Mouse (Mus musculus) megakaryocyte, embryonic 14.5 days (primary cell): ENCODE data around the gene Gm20388. TPM values are rescaled to one million over a fixed set of nuclear protein-coding genes. Genes with fewer than 3 reads are reported as not detected.
A peak's percentile ranks its signal among the peaks of the same experiment; 100 is the strongest.

Source experiments
- H3K27me3 ChIP-seq: replicated peaks from 2 replicates; pipeline ENCODE3; 2012; ENCODE audit warnings: inconsistent platforms
- H3K36me3 ChIP-seq: replicated peaks from 2 replicates; pipeline ENCODE3; 2012; ENCODE audit warnings: low read length, inconsistent platforms, mixed read lengths
- H3K4me1 ChIP-seq: 2 replicates; pipeline ENCODE4 v1.6.1; 2012; ENCODE audit warnings: inconsistent platforms
- H3K4me3 ChIP-seq: replicated peaks from 2 replicates; pipeline ENCODE3; 2012; ENCODE audit warnings: moderate library complexity, mild to moderate bottlenecking, inconsistent platforms
- H3K9me3 ChIP-seq: 2 replicates; pipeline ENCODE4 v1.6.1; 2012; ENCODE audit warnings: inconsistent platforms
- FLI1 ChIP-seq: IDR thresholded peaks from 2 replicates; pipeline ENCODE4 v1.6.1; 2012; ENCODE audit warnings: low read length, inconsistent platforms, mixed read lengths
- GATA1 ChIP-seq: IDR thresholded peaks from 3 replicates; pipeline ENCODE4 v1.6.1; 2012; ENCODE audit warnings: mixed read lengths, low read length, inconsistent platforms, borderline replicate concordance
- polyA plus RNA-seq: library from polyadenylated mRNA; stranded (reverse); fragments of >175 nt; gene quantifications from 2 replicates; pipeline ENCODE4 v1.2.3, GENCODE M21; 2012; ENCODE audit warnings: low replicate concordance; ENCODE audit not compliant: insufficient read depth

Gene Gm20388
- polyA plus RNA-seq, 1 experiment, result 111 TPM

GRCm38 (mm10) chr8:122702301-122702941, 2791.8 kb downstream of the Gm20388 start:
- H3K27me3 ChIP-seq, result peaks cover 22% of the 10 kb centered on the region
- H3K36me3 ChIP-seq, result peaks cover 8% of the 10 kb centered on the region
- H3K4me3 ChIP-seq, result peak overlapping the region; percentile 79
- H3K4me1 ChIP-seq, result peaks cover 100% of the 10 kb centered on the region
- H3K9me3 ChIP-seq, result no peaks in the 10 kb centered on the region
- TF ChIP-seq GATA1, result no peak
- TF ChIP-seq FLI1, result no peak

DNA sequence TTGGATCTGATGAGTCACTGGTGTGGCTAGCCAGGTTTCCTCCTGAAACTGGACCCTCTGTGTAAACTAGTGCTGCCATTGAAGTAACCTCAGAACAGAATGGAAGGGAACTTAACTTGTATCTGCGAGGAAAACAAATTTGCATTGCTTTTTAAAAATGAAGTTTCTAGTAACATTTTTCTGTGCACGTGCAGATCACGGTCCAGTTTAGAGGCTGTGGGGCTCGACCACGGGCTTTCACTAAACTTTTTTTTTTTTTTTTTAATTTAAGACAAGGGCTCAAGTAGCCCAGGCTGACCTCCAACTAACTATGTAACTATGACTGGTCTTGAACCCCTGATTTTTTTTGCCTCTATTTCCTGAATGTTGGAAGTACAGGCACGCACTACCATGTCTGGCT, 2792.3 kb downstream of the Gm20388 start:
- H3K27me3 ChIP-seq, result peaks cover 27% of the 10 kb centered on the region
- TF ChIP-seq GATA1, result no peak
- TF ChIP-seq FLI1, result no peak
- H3K4me3 ChIP-seq, result peak overlapping the region; percentile 79
- peaks cover 100% of the 10 kb centered on the region for H3K4me1 ChIP-seq
- peaks cover 3% of the 10 kb centered on the region for H3K36me3 ChIP-seq
- H3K9me3 ChIP-seq, result no peaks in the 10 kb centered on the region

DNA sequence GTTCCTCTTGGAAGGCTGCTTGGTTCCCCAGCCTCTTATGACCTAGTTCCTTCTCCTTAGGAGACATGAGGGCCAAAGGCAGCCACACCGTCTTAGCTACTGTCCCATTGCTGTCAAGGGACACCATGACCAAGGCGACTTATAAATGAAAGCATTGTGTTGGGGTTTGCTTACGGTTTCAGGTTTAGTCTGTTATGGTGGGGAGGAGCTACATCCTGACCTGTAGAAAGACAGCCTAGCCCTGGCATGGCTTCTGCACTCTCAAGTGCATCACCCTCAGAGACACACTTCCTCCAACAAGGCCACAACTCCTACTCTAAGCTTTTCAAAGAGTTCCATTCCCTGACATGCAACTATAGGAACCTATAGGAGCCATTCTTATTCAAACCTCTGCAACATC, 2794.0 kb downstream of the Gm20388 start:
- Histone ChIP-seq H3K36me3 (no peaks in the 10 kb centered on the region), H3K4me1 (peaks cover 100% of the 10 kb centered on the region), H3K9me3 (no peaks in the 10 kb centered on the region), H3K4me3 (no peak overlapping the region), H3K27me3 (peaks cover 39% of the 10 kb centered on the region)
- TF ChIP-seq GATA1 (no peak), FLI1 (no peak)

DNA sequence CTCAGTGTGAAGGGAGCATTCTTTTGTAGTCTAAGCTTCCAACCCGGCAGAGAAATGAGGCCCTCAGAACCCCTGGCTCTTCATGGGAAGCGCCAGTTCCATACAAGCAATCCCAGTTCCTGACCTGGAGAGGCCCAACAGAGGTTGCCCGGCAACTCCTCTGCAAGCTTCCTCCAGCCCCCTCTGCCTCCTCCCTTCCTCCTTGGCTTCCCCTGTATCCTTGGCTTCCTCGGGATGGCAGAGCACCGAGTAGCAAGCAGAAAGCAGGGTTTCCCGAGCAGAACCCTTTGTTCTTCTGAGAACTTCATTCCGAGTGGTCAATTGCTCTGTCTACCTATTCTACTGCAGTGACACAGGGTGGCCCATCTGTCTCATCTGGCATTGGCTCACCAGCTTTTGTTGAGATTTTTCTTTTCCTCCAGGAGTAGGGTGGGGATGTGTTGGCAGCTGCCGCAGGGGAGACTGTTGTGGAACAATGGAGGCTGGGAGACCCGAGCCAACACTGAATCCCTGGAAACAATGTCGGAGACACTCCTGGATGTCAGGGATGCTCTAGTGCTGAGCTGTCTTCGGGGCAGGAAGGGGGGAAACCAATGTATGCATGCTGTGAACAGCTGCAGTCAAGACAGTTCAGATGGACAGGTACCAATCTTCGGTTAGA, 2795.4 kb downstream of the Gm20388 start:
- no peaks in the 10 kb centered on the region for H3K36me3 ChIP-seq
- no peaks in the 10 kb centered on the region for H3K9me3 ChIP-seq
- TF ChIP-seq FLI1, result no peak
- no peak for TF ChIP-seq GATA1
- no peak overlapping the region for H3K4me3 ChIP-seq
- peaks cover 44% of the 10 kb centered on the region for H3K27me3 ChIP-seq
- peaks cover 100% of the 10 kb centered on the region for H3K4me1 ChIP-seq

DNA sequence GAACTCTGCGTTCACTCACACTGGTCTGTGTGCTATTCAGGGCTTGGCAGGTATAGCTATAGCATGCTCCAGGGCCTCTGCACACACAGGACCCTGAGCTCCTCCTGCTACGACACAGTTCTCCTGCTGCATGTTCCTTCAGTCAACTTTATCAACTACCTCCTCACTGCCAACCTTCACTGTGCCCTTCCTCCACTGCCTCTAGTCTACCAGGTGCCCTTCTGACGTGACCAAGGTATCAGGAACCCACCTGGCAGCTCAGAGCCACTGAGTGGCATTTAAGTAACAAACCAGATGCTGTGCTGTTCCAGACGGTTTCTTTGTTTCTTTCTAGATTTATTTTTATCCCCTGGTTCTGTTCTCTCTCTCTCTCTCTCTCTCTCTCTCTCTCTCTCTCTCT, 2796.5 kb downstream of the Gm20388 start:
- peaks cover 100% of the 10 kb centered on the region for H3K4me1 ChIP-seq
- H3K9me3 ChIP-seq, result no peaks in the 10 kb centered on the region
- H3K36me3 ChIP-seq, result no peaks in the 10 kb centered on the region
- H3K27me3 ChIP-seq, result peaks cover 41% of the 10 kb centered on the region
- TF ChIP-seq GATA1 (no peak), FLI1 (no peak)
- H3K4me3 ChIP-seq, result peak overlapping the region; percentile 18

- peak overlapping the region; percentile 47 for H3K4me3 ChIP-seq
- H3K36me3 ChIP-seq, result no peaks in the 10 kb centered on the region
- H3K4me1 ChIP-seq, result peaks cover 100% of the 10 kb centered on the region
- no peaks in the 10 kb centered on the region for H3K9me3 ChIP-seq
- no peak for TF ChIP-seq GATA1
- no peak for TF ChIP-seq FLI1
- peaks cover 40% of the 10 kb centered on the region for H3K27me3 ChIP-seq
Observed at GRCm38 (mm10) chr8:122709340-122710111, 2798.9 kb downstream of the Gm20388 start.

DNA sequence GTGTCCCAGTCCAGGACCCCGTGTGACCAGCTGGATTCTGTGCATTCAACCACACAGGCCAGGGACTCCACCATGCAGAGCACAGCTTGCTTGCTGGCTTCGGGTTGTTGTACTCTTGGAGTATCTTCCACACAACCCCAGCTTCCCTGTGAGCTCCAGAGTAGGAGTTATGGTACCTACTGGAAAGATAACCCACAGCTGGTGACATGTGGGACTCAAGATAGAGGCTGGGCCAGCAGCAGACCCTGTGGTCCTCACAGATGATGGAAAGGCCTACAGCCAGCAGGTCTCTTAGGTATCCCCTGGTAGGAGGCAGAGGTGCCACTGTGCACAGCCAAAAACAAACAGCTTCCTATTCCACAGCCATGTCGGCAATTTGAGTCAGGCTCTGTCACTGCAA, 2800.8 kb downstream of the Gm20388 start:
- peaks cover 99% of the 10 kb centered on the region for H3K4me1 ChIP-seq
- H3K9me3 ChIP-seq, result no peaks in the 10 kb centered on the region
- TF ChIP-seq FLI1 (no peak), GATA1 (no peak)
- peaks cover 42% of the 10 kb centered on the region for H3K27me3 ChIP-seq
- no peaks in the 10 kb centered on the region for H3K36me3 ChIP-seq
- peak overlapping the region; percentile 85 for H3K4me3 ChIP-seq

DNA sequence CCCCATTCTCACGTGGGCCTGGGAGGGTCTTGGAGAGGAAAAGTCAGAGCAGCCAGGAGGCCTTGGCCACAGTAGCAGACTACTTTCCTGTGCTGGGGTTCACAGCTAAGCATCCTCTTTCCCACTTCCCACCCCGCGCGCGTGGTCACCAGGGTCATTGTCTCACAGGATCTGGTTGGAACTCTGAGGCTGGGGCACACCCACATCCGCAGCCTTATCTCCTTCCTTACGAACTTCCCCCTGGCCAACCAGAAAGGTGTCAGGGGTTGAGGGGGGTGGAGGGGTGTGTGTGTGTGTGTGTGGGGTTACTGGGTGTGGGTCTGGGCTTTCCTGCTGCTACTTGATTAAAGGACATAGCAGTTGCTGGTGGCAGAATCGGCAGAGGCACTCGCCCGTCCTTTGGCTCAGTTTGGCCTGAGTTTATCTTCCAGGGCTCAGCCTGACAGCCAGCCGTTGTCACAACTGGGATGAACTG, 2801.3 kb downstream of the Gm20388 start:
- TF ChIP-seq GATA1 (peak; percentile 16; the same call in 1 of the 3 replicates), FLI1 (no peak)
- Histone ChIP-seq H3K27me3 (peaks cover 42% of the 10 kb centered on the region), H3K36me3 (no peaks in the 10 kb centered on the region), H3K9me3 (no peaks in the 10 kb centered on the region), H3K4me1 (peaks cover 99% of the 10 kb centered on the region), H3K4me3 (peak overlapping the region; percentile 85)

GRCm38 (mm10) chr8:122712411-122713156, 2801.9 kb downstream of the Gm20388 start:
- Histone ChIP-seq H3K36me3 (no peaks in the 10 kb centered on the region), H3K4me1 (peaks cover 99% of the 10 kb centered on the region), H3K27me3 (peaks cover 42% of the 10 kb centered on the region), H3K4me3 (peak overlapping the region; percentile 85), H3K9me3 (no peaks in the 10 kb centered on the region)
- no peak for TF ChIP-seq GATA1
- TF ChIP-seq FLI1, result no peak
